Mouse (Mus musculus) heart, postnatal 0 days (tissue): ENCODE results near the gene Phf11b.
A peak's percentile ranks its signal among the peaks of the same experiment; 100 is the strongest.

ENCODE experiments used
- CTCF ChIP-seq: IDR thresholded peaks from 2 replicates; pipeline ENCODE4 v1.5.1; 2016; ENCODE audit warnings: antibody characterized with exemption, control low read depth, low read depth
- EP300 ChIP-seq: IDR thresholded peaks from 2 replicates; pipeline ENCODE4 v1.6.1; 2016; ENCODE audit warnings: antibody characterized with exemption, low read depth

GRCm38 (mm10) chr14:59365244-59365644 is 24.1 kb upstream of the Phf11b start, which contains the start of gene Phf11d:
- TF ChIP-seq CTCF (peak; percentile 23; the same call in 1 of the 2 replicates), EP300 (no peak)
